Mouse (Mus musculus) inflammation-experienced regulatory T-cells (primary cell): ENCODE measurements around the gene Dmbx1. TPM values are rescaled to one million over a fixed set of nuclear protein-coding genes. Genes with fewer than 3 reads are reported as not detected.

Experiments used
- polyA plus RNA-seq, 2 experiments: library from polyadenylated mRNA; unstranded; fragments of 100-300 nt; shearing (Covaris generic); gene quantifications; one replicate each; pipeline ENCODE4 v1.2.1; 2017

Dmbx1 gene
- polyA plus RNA-seq, result 1 to 10 TPM in 1 of 2 experiments, under 1 TPM in 1; 0.04 to 2.1 TPM

DNA sequence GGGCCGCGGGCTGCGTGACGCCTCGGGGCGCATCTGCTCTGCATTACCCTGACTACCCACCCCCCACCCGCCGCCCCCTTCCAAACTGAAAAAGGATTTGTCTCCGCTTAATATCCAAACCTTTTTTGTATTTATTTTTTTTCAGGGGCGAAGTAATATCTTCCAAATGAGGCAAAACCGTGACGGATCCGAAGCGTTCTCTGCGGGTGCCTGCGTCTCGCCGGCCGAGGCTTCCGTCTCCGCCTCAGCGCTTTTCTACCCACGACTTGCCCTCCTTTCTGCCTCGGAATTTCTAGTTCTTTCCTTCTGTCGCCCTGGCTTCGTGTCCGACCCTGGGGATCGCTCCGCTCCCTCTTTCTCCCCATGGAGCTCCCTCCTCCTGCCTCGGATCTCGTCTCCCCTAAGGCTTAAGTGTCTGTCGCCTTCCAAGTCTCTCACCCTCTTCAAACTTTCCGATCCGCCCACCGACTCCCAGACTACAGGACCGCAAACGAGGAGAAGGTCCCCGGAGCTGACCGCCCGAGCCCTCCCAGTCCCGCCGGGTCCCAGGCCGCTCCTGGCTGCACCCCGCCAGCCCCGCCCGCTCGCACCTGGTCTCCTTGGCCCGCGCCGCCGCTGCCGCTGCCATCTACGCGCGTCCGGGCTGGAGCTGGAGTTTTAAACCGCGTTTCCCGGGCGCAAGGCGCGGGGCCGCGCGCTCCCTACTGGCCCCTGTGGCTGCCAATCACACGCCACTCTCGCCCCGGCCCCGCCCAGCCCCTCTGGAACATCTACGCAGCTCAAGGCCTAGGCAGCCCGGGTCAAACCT, at the start of gene Dmbx1:
Gene Dmbx1 (minus strand): TSS at position 632 of the 808 bp plus-strand sequence.

DNA sequence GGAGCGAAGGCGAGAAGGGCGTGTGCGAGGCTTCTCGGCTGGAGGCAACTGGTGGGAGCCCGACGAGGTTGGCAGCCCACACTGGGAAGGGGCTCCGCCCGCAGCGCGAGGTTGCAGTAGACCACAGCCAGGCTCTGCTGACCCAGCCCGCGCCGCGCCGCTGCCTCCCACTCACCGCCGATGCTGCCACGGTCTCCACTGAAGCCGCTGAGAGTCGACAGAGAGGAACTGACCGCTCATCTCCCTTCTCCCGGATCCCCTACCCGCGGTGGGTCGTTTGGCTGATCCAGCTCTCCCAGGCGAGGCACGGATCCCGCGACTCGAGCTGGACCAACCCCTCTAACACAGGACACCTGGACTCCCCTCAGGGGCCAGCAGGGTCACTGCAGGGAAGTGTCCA, 49.2 kb downstream of the Dmbx1 start, which contains the start of gene 6430628N08Rik:
Gene 6430628N08Rik (plus strand): TSS at position 113 of the 400 bp plus-strand sequence.

DNA sequence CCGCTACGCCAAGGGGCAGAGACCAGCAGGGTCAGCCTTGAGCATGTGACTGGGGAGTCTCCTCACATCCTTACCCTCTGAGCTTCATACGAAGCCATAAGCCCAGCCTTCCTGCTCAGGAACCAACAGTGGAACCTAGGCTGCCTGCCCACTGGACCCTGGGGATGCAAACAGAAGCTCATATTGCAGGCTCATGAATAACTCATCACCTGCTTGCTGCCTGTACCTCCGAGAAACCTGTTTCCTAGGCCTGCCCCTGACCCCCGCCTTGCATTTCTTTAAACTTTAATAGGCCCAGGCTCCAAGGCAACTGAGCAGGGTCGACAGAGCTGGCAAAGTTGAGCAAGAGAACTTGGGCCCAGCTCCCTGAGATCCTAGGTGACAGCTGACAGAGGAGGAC, 55.7 kb downstream of the Dmbx1 start, which contains the start of gene Kncn:
Gene Kncn (plus strand): TSS at position 379 of the 400 bp plus-strand sequence.

Other genes with a start within 250 kb of the Dmbx1 start
- gene Efcab14, start 202.2 kb downstream of the Dmbx1 start, polyA plus RNA-seq, result 10 to 100 TPM; 58.4 to 59.8 TPM
- under 1 TPM in 1 of 2 experiments, not detected in 1; 0.47 TPM for gene Tex38, start 158.9 kb downstream of the Dmbx1 start, polyA plus RNA-seq
- gene Atpaf1, start 155.1 kb downstream of the Dmbx1 start, polyA plus RNA-seq, result 10 to 100 TPM; 40.1 to 46.2 TPM
- gene Mob3c, start 111.8 kb downstream of the Dmbx1 start, polyA plus RNA-seq, result 10 to 100 TPM; 19.6 to 24.1 TPM
- 10 to 100 TPM; 57.3 to 68.6 TPM for gene Mknk1, start 100.7 kb downstream of the Dmbx1 start, polyA plus RNA-seq
- 1 to 10 TPM in 1 of 2 experiments, not detected in 1; 2.3 TPM for gene Kncn, start 55.5 kb downstream of the Dmbx1 start, polyA plus RNA-seq
- gene 6430628N08Rik, start 49.3 kb downstream of the Dmbx1 start, polyA plus RNA-seq, result 1 to 10 TPM in 1 of 2 experiments, not detected in 1; 1.6 TPM
- 100 to 1,000 TPM; 126 to 198 TPM for gene Faah, start 78.0 kb upstream of the Dmbx1 start, polyA plus RNA-seq
- 10 to 100 TPM; 23.5 to 25.0 TPM for gene Nsun4, start 114.0 kb upstream of the Dmbx1 start, polyA plus RNA-seq
- gene Uqcrh, start 135.1 kb upstream of the Dmbx1 start, polyA plus RNA-seq, result 100 to 1,000 TPM; 365 to 424 TPM
- gene Lrrc41, start 135.3 kb upstream of the Dmbx1 start, polyA plus RNA-seq, result 10 to 100 TPM; 38.4 to 39.0 TPM
- 1 to 10 TPM; 2.5 to 4.4 TPM for gene Rad54l, start 183.8 kb upstream of the Dmbx1 start, polyA plus RNA-seq
- 10 to 100 TPM; 27.6 to 41.3 TPM for gene Pomgnt1, start 183.9 kb upstream of the Dmbx1 start, polyA plus RNA-seq
- gene Lurap1, start 211.4 kb upstream of the Dmbx1 start, polyA plus RNA-seq, result under 1 TPM; 0.13 to 0.34 TPM
- gene Tspan1, start 227.7 kb upstream of the Dmbx1 start, polyA plus RNA-seq, result under 1 TPM in 1 of 2 experiments, not detected in 1; 0.32 TPM
- not detected for gene 1700042G07Rik, start 233.4 kb upstream of the Dmbx1 start, polyA plus RNA-seq
- gene Gm49337, start 233.5 kb upstream of the Dmbx1 start, polyA plus RNA-seq, result not detected